Mouse (Mus musculus) stomach, postnatal 0 days (tissue): Measurements from ENCODE around the gene Rhobtb3.

ENCODE experiments used
- CTCF ChIP-seq: IDR thresholded peaks from 2 replicates; pipeline ENCODE4 v1.5.1; 2016; ENCODE audit warnings: antibody characterized with exemption, low read depth, mild to moderate bottlenecking, moderate library complexity
- EP300 ChIP-seq: optimal IDR thresholded peaks from 2 replicates; pipeline ENCODE3; 2016; ENCODE audit warnings: antibody characterized with exemption

- TF ChIP-seq CTCF: no peak
- no peak for TF ChIP-seq EP300
Observed at GRCm38 (mm10) chr13:75931073-75931472, 12.7 kb downstream of the Rhobtb3 start.
